Mouse (Mus musculus) liver (tissue): ENCODE results near the gene Plekhg5.

ENCODE experiments used
- DNase-seq: peaks from one replicate; pipeline ENCODE4 v3.0.0-alpha.2; 2020; ENCODE audit warnings: mixed read lengths

Plekhg5 gene

DNA sequence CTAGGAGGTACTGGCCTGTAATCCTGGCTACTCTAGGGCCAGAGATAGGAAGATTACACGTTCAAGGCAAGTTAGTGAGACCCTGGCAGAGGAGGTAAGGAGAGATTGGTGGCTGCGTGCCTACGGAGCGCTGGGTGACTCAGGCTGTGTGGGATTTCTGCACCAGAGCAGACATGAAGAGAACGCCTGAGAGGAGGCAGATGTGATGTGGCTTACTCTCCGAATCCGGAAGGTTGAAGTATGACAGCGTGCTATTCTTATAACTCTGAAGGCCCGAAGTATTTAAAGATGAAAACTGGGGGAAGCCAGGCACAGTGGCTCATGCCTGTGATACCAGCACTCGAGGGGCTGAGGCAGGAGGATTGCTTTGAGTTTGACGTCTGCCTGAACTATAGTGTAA is 28.2 kb downstream of the Plekhg5 start:
- no peak for DNase-seq

DNA sequence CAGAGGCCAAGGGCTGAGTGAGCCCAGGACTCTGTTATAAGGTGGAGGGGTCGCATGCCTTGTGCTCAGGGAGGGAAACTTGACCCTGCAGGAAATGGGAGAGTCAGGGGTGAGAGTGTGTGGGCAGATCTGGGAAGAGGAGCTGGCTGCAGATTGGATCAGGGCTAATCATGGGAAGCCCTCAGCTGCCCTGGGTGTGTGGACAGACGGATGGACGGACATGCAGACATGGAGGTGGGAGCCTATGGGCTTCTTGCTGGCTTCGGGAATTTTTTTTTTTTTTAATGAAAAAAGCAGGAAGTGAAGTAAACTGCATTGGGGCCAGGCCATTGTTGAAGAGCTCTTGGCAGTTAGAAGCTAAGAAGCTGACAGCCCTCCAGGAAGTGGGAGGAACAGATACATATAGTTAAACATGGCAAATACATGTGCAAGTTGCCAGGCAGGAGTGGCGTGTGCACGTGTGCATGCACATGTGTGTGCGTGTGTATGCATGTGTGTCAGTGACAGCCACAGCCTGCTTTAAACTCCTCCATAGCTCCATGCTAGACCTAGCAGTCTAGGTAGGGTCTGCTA is 28.9 kb downstream of the Plekhg5 start:
- no peak for DNase-seq

DNA sequence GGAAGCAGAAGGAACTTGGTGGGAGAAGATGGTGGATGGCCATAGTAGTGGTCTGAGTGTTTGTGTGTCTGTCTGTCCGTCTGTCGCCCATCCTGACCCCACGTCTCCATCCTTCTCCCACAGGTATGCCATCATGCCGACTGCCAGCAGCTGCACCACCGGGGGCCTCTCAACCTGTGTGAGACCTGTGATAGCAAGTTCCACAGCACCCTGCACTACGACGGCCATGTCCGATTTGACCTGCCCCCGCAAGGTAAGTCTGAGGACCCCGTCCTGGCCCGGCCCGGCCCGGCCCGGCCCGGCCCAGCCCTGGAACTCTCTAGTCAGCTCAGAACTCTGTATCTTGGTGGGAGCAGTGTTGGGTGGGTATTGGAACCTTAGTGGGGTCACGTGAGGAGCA is 29.6 kb downstream of the Plekhg5 start:
- no peak for DNase-seq

DNA sequence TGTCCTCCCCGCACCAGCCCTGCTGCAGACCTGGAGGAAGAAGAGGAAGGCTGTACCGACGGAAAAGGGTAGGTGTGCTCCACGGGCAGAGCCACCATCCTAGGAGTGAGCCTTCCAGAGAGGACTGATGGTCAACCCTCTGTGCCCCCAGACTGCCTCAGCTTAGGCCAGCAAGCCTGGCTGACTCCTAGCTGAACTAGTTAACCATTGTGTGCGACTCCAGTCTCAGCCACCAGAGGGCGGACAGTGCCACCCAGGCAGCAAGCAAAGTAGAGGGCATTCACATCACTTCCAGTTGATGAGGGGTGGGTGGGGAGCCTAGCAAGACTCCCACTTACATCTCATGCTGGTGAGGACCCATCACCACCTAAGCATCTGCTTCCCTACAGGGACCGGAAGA is 30.7 kb downstream of the Plekhg5 start:
- peak; percentile 84 for DNase-seq

DNA sequence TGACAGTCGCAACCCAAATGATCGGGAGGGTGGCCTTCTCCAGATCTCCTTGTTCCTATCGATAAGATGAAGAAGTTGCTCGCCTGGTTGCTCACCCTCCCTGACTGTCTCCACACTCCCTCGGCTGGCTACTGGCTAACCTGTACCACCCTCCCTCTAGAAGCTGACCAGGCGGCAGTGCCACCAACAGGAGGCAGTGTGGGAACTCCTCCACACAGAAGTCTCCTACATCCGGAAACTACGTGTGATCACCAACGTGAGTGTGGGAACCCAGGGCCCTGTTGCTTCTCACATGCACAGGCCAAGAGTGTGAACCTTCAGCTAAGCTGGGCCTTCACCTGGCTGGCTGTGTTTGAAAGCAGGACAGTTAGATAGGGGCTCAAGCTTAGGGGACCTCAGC is 34.4 kb downstream of the Plekhg5 start:
- DNase-seq: peak; percentile 41

DNA sequence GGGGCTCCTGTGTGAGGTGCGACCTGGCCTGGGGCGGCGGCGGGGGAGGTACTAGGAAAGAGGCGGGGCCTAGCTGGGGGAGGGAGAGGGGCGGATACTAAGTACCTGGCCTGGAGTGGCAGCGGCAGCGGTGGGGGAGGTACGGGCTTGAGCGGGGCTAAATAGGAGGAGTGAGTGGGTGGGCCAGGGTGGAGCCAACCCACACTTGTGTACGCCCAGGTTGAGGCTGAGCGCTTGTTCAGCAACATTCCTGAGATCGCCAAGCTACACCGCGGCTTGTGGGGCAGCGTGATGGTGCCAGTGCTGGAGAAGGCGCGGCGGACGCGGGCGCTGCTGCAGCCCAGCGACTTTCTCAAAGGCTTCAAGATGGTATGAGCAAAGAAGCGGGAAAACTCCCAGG is 35.2 kb downstream of the Plekhg5 start:
- DNase-seq: peak; percentile 89

DNA sequence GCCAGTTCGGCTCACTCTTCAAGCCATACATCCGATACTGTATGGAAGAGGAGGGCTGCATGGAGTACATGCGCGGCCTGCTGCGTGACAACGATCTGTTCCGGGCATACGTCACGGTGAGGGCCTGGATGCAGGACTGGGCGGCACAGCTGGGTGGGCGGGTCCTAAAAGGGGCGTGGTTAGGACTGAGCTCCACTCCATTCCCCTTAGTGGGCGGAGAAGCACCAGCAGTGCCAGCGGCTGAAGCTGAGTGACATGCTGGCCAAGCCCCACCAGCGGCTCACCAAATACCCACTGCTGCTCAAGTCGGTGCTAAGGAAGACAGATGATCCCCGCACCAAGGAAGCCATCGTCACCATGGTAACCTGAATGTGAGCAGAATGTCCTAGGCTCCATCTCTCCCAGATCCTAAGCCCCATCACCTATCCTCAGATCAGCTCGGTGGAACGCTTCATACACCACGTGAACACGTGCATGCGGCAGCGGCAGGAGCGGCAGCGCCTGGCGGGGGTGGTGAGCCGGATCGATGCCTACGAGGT is 35.7 kb downstream of the Plekhg5 start:
- peak; percentile 96 for DNase-seq

DNA sequence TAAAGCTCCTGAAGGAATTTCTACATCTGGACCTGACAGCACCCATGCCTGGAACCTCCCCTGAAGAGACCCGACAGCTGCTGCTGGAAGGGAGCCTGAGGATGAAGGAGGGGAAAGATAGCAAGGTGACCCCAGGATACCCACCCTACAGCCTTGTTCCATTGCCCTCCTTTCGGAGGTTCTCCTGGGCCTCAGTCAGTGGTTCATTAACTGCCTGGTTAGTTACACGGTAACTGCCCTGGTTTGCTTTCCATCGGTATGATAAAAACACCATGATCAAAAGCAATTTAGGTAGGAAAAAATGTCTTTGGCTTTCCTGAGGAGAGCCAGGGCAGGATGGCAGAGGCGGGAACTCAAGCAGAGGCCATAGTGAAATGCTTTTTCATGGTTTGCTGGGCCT is 36.4 kb downstream of the Plekhg5 start:
- no peak for DNase-seq

DNA sequence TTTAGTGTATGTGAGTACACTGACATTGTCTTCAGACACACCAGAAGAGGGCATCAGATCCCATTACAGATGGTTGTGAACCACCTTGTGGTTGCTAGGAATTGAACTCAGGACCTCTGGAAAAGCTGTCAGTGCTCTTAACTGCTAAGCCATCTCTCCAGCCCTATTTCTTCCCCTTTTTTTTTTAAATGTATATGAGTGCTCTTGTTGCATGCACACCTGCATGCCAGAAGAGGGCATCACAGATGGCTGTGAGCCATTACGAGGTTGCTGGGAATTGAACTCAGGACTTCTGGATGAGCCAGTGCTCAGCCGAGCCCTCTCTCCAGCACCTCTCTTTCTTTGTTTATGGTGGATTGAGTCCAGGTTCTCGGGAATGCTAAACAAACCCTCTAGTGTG is 37.2 kb downstream of the Plekhg5 start:
- no peak for DNase-seq

DNA sequence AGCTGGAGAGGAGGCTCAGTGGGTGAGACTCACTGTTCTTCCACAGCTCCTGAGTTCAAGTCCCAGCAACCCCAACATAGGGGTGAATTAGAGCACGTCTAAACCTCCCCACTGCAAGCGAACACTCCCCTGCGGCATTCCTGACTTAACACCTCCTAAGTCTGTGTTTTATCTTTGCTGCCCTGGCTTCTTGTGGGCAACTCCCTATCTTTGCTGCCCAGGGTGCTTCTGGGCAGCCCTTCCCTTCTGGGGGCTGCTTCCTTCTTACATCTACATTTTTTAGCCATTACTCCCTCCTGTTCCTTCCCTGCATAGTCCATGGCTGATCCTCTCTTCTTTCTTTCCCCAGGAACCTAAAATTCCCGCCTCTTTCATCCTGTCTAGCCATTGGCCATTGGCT is 38.4 kb downstream of the Plekhg5 start:
- peak; percentile 77 for DNase-seq

DNA sequence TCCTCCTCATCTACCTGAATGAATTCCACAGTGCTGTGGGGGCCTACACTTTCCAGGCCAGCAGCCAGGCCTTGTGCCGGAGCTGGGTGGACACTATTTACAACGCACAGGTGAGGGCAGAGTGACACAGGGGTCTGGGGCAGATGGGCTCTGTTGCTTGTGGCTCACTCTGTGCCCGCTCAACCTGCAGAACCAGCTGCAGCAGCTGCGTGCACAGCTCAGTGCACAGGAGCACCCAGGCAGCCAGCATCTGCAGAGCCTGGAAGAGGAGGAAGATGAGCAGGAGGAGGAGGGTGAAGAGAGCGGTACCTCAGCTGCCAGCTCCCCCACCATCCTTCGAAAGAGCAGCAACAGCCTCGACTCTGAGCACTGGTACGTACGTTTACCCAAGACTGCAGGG is 40.0 kb downstream of the Plekhg5 start:
- no peak for DNase-seq

DNA sequence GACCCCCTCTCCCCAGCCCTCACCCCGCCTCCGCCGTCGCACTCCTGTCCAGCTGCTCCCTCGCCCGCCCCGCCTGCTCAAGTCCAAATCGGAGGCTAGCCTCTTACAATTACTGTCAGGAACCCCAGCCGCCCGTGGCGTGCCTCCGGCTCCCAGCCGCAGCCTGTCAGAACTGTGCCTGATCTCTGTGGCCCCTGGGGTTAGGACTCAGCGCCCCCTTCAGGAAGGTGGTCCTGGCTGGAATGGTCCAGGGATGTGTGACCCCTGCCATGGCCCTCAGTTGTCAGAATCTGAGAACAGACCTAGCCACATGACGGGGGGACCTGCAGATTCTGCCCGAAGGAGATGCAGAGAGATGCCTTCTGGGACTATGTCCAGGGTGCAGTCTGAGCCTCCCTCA is 41.8 kb downstream of the Plekhg5 start:
- no peak for DNase-seq

DNA sequence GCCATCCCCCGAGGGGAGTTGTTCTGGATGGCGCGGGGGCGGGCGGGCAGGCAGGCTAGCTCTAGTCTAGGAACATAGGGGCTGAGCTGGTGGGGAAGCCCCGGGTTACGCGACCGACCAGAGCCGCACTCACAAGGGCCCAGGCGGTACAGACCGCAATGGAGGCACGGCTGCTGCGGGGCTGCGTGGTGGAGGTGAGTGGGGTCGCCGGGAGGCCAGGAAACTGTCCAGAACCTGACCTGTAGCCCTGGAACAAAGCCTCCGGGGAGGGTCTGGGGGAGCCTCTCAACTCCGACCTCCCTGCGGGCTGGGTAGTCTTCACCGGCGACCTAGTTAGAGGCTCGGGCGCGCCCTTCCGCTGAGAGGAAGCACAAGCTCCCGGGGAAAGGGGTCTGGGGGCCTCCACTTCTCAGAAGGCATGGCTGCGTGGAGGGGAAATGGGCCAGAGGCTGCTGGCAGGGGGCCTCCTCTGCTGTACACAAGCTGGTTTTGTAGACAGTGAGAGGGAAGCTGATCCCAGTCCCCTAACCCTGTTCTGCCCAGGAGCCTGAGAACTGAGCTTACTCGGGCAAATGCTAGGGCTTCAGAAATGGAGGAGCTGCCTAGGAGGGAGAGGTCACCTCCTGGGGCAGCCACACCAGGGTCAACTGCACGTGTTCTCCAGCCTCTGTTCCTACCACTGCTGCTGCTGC is 43.8 kb downstream of the Plekhg5 start, which contains the start of gene Tnfrsf25:
TSS of gene Tnfrsf25 (plus strand) at position 14 of the 692 bp plus-strand sequence.
- no peak for DNase-seq

DNA sequence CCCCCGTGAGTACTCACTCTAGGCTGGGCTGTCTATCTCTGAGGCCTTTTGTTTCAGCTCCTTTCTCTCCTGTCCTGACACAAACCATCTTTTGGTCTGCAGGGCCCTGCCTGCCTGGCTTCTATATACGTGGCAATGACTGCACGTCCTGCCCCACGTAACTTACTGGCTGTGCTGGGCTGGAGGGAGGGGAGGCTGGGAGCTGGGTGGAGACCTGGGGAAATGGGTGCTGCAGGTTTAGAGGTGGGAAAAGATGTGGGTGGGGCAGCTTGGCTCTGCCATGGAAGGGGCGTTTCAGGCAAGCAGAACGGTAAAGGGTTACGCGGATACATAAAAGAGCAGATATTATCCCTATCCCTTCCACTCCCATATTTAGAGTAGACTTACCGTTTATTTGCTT is 45.2 kb downstream of the Plekhg5 start:
- no peak for DNase-seq

DNA sequence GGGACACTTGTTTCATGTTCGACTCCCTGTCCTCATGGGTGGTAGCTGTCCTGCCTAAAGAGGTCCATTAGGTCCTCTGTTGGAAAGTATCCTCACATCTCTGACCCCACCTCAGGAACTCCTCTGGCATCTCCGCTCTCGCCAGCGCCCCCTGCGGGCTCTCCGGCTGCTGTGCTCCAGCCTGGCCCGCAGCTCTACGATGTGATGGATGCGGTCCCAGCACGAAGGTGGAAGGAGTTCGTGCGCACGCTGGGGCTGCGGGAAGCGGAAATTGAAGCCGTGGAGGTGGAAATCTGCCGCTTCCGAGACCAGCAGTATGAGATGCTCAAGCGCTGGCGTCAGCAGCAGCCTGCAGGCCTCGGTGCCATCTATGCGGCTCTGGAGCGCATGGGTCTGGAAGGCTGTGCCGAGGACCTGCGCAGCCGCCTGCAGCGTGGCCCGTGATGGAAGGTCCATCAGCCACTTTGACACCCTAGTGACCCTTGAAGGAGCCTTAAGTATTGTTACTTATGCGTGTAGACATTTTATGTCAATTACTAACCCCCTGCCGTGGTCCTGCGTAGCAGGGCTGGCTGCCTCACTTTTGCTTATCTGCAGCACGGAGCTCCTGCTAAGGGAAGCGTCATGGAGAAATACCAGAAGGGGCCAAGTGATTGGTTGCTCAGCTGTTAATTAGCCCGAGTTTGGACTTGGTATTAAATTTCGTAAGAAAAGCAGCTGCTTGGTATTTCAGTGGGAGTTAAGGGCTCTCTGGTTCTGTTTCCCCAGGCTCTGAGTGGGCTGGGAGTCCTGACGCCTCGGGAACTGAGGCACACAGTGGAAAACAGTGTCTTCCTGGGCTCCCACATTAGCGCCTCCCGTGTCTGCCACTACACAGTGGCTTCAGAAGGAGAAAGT is 47.3 kb downstream of the Plekhg5 start:
- DNase-seq: peak; percentile 65

DNA sequence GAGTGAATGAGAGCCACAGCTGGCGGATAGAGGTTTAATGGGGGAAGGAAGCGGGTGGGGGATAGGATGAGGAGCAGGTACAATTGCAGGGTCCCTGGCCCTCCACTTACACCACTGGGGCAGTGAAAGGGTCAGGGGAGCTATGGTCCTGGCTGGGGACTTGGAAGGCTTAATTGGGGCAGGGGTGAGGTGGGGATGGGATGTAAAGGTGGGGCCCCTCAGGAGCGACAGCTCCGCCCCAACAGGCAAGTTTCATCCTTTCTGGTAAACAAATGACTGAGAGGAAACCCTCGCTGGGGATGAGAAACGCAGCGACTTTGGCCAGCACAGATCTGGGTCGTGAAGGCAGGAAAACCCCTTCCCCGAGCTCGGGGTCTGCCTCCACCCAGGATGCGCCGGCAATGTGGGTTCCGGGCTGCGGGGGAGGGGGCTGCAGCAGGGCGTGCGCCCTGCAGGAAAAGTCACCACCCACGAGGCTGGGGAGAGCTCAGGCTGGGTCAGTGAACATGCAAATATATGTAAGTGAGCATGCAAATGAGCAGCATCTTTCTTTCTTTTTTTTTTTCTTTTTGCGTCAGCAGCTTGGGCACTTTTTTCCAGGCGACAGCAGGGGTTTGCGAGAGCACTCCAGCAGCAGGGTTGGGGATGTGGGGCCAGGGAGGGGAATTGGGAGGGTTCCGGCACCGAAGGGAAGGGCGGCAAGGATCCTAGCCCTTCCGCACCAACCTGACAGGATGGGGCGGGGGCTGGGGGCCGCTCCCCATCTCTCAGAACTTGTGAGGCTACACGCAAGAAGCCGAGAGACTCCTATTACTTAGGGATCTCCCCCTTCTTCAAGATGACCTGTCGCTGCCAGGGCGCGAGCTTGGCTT is 48.2 kb downstream of the Plekhg5 start:
- DNase-seq: no peak

DNA sequence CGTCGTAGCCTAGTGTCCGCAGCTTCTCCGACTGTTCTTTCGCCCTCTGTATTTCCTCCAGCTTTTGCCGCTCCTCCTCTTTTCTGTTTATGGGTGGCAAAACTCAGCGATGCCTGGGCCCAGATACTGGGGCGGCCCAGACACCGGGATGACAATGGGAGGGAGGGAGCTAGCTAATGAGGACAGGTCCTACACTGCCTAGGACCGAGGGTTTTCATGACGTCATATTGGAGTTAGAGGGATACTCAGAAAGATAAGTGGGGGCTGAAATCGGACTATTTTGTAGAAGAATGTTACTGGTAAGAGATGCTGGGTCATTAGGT is 48.8 kb downstream of the Plekhg5 start:
- no peak for DNase-seq

DNA sequence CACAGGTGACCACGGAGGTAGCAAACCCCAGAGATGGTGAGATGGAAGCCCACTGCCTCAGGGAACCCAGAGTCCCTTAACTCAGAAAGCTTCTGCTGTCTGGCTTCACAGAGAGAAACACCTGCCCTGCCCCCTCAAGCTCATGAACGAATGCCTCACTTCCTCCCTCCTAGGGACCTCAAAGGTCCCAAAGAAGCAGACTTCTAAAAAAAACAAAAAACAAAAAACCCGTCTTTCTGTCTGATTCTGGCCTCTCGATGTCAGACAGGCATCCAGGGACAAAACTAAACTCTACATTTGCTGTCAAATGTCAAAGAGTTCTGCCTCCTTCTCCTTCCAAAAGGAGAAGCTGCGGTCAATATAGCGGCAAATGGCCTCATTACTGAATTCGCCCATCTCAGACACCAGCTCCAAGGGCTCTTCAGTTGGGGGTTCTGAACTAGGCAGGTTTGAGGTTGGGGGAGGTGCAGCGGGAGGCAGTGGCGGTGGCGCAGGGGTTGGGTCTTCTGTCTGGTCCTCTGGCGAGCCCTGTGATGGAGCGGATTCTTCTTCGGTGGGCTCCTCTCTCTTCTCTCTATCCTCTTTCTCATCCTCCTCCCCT is 52.2 kb downstream of the Plekhg5 start:
- DNase-seq: no peak

DNA sequence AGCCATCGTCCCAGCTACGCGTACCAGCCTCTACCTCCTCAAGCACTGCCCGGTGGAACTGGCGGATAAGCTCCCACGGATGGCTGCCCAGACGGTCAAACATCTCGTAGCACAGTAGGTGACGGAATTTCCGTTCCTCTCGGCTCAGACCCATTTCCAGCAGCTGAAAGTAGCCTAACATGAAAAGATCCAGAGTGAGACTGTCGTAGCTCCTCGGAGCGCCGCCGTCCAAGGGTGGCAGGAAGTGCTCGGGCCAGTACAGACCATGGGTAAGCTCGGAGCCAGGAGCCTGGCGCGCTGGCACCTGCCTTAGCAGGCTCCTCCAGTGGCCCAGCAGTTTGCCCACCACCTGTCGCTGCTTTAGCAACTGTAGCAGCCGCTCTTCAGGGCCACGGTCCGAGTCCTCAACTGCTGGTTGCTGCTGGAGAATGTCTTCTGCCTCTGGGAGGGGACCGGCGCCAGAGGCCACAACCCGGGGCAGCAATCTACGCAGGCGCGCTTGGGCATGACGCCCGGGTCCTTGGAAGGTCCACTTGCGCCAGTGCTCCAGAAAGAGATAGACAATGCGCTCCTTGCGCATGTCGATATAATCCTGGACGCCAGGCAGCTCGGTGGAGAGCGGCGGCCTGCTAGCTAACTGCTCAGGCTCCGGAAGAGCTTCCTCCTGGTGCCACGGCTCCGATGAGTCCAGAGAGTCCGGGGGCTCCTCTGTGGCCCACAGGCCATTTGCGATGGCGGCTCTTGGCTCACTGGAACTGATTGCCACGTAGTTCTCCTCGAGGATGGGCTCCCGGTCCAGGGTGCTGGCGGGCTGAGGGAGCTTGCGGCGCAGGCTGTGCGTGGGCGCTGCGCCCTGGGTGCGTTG is 53.1 kb downstream of the Plekhg5 start:
- no peak for DNase-seq

DNA sequence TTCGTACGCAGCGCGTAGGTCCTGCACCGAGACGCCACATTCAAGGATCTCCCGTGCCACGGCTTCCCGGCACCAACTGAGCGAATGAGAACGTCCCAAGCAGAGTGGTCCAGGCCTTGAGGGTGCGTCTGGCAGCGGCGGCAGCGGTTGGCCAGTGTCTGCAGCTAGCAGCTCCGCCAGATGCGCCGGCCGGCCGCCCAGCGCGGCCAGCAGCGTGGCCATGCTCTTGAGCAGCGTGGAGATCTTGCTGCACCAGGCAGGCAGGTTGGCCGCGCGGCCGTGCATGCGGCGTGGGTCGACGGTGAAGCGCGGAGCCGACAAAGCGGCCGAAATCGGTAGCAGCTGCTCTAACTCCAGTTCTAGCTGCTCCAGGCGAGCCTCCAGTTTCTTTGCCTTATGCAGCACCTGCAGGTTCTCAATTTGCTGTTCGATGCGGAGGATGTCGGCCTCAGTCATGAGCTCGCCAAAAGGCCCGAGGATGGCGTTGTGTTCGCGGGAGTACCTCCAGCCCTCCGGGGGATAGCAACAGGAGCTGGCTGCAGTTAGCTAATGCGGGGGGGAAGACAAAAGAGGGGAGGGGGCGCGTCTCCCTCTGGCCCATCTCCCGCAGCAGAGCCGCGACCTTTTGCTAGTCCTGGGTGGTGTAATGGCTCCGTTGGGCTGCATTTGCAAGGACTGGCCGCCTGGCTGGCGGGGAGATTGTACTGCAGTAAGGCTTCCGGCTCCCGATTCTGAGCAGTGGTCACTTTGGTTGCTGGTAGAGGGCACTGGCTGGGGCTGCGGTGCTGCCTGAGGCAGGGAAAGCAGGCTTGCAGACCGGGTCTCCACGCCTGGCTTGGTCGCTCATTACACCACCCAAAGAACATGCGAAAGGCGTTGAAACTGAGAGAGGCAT is 54.0 kb downstream of the Plekhg5 start:
- DNase-seq: no peak
